Mouse (Mus musculus) G1E (cell line): ENCODE data around the gene Strn3.

Experiments used
- CTCF ChIP-seq: IDR thresholded peaks from 2 replicates; pipeline ENCODE4 v1.5.1; 2012; ENCODE audit warnings: low read depth, low read length, inconsistent platforms, mixed read lengths
- GATA1 ChIP-seq: IDR thresholded peaks from 2 replicates; pipeline ENCODE4 v1.6.1; 2012; ENCODE audit warnings: borderline replicate concordance, low read length, inconsistent platforms, mixed read lengths
- GATA2 ChIP-seq: IDR thresholded peaks from 2 replicates; pipeline ENCODE4 v1.6.1; 2012; ENCODE audit warnings: low read depth, low read length, inconsistent platforms, borderline replicate concordance
- POLR2AphosphoS5 ChIP-seq: IDR thresholded peaks from 2 replicates; pipeline ENCODE4 v1.6.1; 2012; ENCODE audit warnings: low read depth, low read length, inconsistent platforms; ENCODE audit not compliant: insufficient replicate concordance
- TAL1 ChIP-seq: conservative IDR thresholded peaks from 2 replicates; pipeline ENCODE4 v1.6.1; 2012; ENCODE audit warnings: low read depth, low read length, inconsistent platforms, mixed read lengths

- TF ChIP-seq CTCF (peak; percentile 73), GATA1 (no peak), TAL1 (no peak), POLR2AphosphoS5 (no peak), GATA2 (no peak)
Measured at GRCm38 (mm10) chr12:51569944-51570343, 121.8 kb downstream of the Strn3 start.
